Mouse (Mus musculus) neural tube, embryonic 12.5 days (tissue): ENCODE data around the gene Irf2. TPM values are rescaled to one million over a fixed set of nuclear protein-coding genes. Genes with fewer than 3 reads are reported as not detected.
"Not testable (repeated sequence)": the region's sequence is repeated elsewhere in the genome, so short reads cannot be mapped to it uniquely, and the experiment has no call there.

ENCODE experiments used
- ATAC-seq: fragments of 200-750 bp; cut with Nextera tagmentation; 2 replicates; pipeline ENCODE4 v1.8.0; 2017; ENCODE audit warnings: low read depth, mild to moderate bottlenecking, moderate TSS enrichment, moderate library complexity; ENCODE audit not compliant: low FRiP score
- H3K27ac ChIP-seq: fragments of 300-500 bp; sonication (generic); 2 replicates; pipeline ENCODE4 v1.5.1; 2016
- H3K27me3 ChIP-seq: fragments of 300-500 bp; sonication (generic); replicated peaks from 2 replicates; pipeline ENCODE4 v1.6.1; 2016; ENCODE audit warnings: mild to moderate bottlenecking
- H3K36me3 ChIP-seq: fragments of 300-500 bp; sonication (generic); 2 replicates; pipeline ENCODE4 v1.6.1; 2016; ENCODE audit warnings: mild to moderate bottlenecking
- H3K4me1 ChIP-seq: fragments of 300-500 bp; sonication (generic); 2 replicates; pipeline ENCODE4 v1.6.1; 2016
- H3K4me2 ChIP-seq: fragments of 300-500 bp; sonication (generic); replicated peaks from 2 replicates; pipeline ENCODE4 v1.6.1; 2016; ENCODE audit warnings: mild to moderate bottlenecking
- H3K4me3 ChIP-seq: fragments of 300-500 bp; sonication (generic); 2 replicates; pipeline ENCODE4 v1.5.1; 2016
- H3K9ac ChIP-seq: fragments of 300-500 bp; sonication (generic); 2 replicates; pipeline ENCODE4 v1.6.1; 2016; ENCODE audit warnings: mild to moderate bottlenecking
- H3K9me3 ChIP-seq: fragments of 300-500 bp; sonication (generic); 2 replicates; pipeline ENCODE4 v1.6.1; 2016; ENCODE audit warnings: mild to moderate bottlenecking
- WGBS: fragments of 180-500 bp; shearing (Covaris S2); methylation state at CpG from one replicate; pipeline ENCODE4 v1.1.7; 2016; 5-methylcytosine and 5-hydroxymethylcytosine counted together
- polyA plus RNA-seq: library from polyadenylated mRNA; unstranded; fragments of >200 nt; fragmentation: Nextera tagmentation; extraction: Ambion mirVana; gene quantifications from 2 replicates; pipeline ENCODE4 v1.2.1, GENCODE M21; 2016

Irf2 gene
- polyA plus RNA-seq, 1 experiment from 2014 or later: 11.7 TPM

- ATAC-seq: no peak
- no peak overlapping the region for H3K9ac ChIP-seq
- no peak overlapping the region for H3K27ac ChIP-seq
- no peak overlapping the region for H3K4me2 ChIP-seq
- no peaks in the 10 kb centered on the region for H3K9me3 ChIP-seq
- no peaks in the 10 kb centered on the region for H3K27me3 ChIP-seq
- no peaks in the 10 kb centered on the region for H3K4me1 ChIP-seq
- 94% methylated on average over 11 of the region's 11 CpGs for WGBS
- no peaks in the 10 kb centered on the region for H3K36me3 ChIP-seq
- no peak overlapping the region for H3K4me3 ChIP-seq
Measured at GRCm38 (mm10) chr8:46713178-46713577, 26.4 kb upstream of the Irf2 start.

GRCm38 (mm10) chr8:46713844-46714243 lies 25.7 kb upstream of the Irf2 start:
- no peaks in the 10 kb centered on the region for H3K9me3 ChIP-seq
- no peaks in the 10 kb centered on the region for H3K36me3 ChIP-seq
- H3K27me3 ChIP-seq: no peaks in the 10 kb centered on the region
- H3K4me1 ChIP-seq: no peaks in the 10 kb centered on the region
- no peak overlapping the region for H3K9ac ChIP-seq
- ATAC-seq: no peak
- H3K4me2 ChIP-seq: no peak overlapping the region
- no peak overlapping the region for H3K4me3 ChIP-seq
- H3K27ac ChIP-seq: no peak overlapping the region
- 68% methylated on average over 6 of the region's 6 CpGs for WGBS

DNA sequence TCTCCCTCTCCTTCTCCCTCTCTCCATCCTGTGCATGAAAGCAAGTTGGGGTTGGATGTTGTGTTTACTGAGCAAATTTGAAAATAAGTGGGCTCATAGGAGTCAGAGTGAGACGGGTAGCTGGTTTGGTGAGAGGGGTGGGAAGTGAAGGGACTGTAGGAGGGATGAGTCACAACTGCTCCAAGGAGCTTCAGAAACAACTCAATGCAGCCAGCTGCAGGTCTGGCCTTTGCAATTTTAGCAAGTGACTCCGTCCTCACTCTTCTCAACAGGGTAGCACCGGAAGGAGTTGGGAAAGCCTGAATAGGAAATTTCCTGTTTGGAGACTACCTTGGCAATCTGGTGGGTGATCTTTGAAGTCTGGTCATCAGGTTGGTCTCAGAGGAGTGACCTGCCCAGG lies 25.1 kb upstream of the Irf2 start:
- Histone ChIP-seq H3K36me3 (no peaks in the 10 kb centered on the region), H3K27me3 (no peaks in the 10 kb centered on the region), H3K4me1 (no peaks in the 10 kb centered on the region), H3K9me3 (no peaks in the 10 kb centered on the region), H3K9ac (no peak overlapping the region), H3K4me3 (no peak overlapping the region), H3K4me2 (no peak overlapping the region), H3K27ac (no peak overlapping the region)
- 79% methylated on average over 3 of the region's 3 CpGs for WGBS
- ATAC-seq: no peak

GRCm38 (mm10) chr8:46716477-46716876 lies 23.1 kb upstream of the Irf2 start:
- no peak overlapping the region for H3K9ac ChIP-seq
- no peaks in the 10 kb centered on the region for H3K27me3 ChIP-seq
- H3K27ac ChIP-seq: no peak overlapping the region
- no peaks in the 10 kb centered on the region for H3K4me1 ChIP-seq
- H3K4me2 ChIP-seq: no peak overlapping the region
- no peaks in the 10 kb centered on the region for H3K9me3 ChIP-seq
- ATAC-seq: no peak
- WGBS: 55% methylated on average over 11 of the region's 11 CpGs
- H3K4me3 ChIP-seq: no peak overlapping the region
- no peaks in the 10 kb centered on the region for H3K36me3 ChIP-seq

DNA sequence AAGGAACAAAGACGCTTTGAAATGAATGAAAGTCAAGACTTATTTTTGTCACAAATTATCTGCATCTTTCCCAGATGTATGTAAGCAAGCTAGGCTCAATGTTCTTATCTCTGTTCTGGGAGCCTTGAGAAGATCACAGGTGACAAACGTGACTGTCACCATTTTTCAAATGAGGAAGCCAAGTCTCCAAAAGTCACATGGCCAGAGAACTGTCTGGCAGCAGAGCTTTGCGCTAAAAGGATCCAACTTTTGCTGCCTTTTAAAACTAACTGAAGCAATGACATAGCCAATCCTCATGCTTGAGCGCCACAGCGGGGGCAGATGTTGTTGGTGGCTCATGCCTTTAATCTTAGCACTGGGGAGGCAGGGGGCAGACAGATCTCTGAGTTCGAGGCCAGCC lies 22.4 kb upstream of the Irf2 start:
- H3K4me1 ChIP-seq: no peaks in the 10 kb centered on the region
- no peak for ATAC-seq
- WGBS: 76% methylated on average over 6 of the region's 6 CpGs

DNA sequence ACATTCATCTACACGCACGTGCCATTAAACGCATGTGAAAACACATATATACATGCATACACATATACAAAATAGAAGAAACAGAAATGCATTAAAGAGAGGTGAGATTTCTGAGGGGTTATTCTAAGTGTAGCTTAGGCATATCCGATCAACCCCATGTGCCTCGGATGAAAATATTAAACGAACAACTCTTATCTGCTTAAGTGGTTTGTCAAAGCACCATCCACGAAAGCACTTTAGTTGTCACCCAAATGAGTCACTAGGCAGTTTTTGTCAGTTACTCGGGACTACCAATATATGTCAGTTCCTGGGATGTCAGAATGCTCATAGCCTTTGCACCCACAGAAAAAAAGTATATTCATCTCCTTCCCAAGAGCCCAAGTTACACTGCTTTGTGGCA lies 21.2 kb upstream of the Irf2 start:
- Histone ChIP-seq H3K4me1 (no peaks in the 10 kb centered on the region), H3K36me3 (no peaks in the 10 kb centered on the region), H3K4me2 (no peak overlapping the region), H3K9me3 (no peaks in the 10 kb centered on the region), H3K9ac (no peak overlapping the region), H3K27me3 (no peaks in the 10 kb centered on the region), H3K27ac (no peak overlapping the region), H3K4me3 (no peak overlapping the region)
- WGBS: 92% methylated on average over 8 of the region's 8 CpGs
- ATAC-seq: no peak

More for the DNA sequence above, 22.4 kb upstream of the Irf2 start:
- Histone ChIP-seq H3K9me3 (no peaks in the 10 kb centered on the region), H3K4me3 (no peak overlapping the region), H3K9ac (no peak overlapping the region), H3K27me3 (no peaks in the 10 kb centered on the region), H3K27ac (no peak overlapping the region), H3K4me2 (no peak overlapping the region), H3K36me3 (no peaks in the 10 kb centered on the region)

DNA sequence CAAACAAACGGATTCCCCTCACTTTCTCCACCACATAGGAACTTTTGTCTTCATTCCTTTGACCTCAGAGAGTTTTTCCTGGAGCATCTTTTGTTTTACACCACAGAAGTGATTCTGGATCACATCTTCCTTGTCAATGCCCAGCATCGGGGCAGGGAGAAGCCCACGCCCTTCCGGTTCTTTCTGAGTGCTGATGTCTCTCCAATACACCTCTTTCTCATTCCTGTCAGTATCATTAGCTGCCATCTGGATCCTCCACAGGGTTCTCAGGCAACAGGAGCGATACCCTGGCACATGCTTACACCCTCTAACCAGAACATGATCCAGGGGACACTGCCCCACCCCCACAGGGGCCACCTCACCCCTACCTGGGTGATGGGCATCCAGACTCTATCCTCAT lies 20.8 kb upstream of the Irf2 start:
- Histone ChIP-seq H3K27ac (no peak overlapping the region), H3K27me3 (no peaks in the 10 kb centered on the region), H3K4me3 (no peak overlapping the region), H3K4me1 (no peaks in the 10 kb centered on the region), H3K9ac (no peak overlapping the region), H3K36me3 (no peaks in the 10 kb centered on the region), H3K4me2 (no peak overlapping the region), H3K9me3 (no peaks in the 10 kb centered on the region)
- no peak for ATAC-seq
- WGBS: 90% methylated on average over 5 of the region's 5 CpGs

GRCm38 (mm10) chr8:46720656-46721055 lies 18.9 kb upstream of the Irf2 start:
- no peak overlapping the region for H3K9ac ChIP-seq
- no peak overlapping the region for H3K4me3 ChIP-seq
- H3K27ac ChIP-seq: no peak overlapping the region
- H3K4me2 ChIP-seq: no peak overlapping the region
- H3K36me3 ChIP-seq: no peaks in the 10 kb centered on the region
- H3K27me3 ChIP-seq: no peaks in the 10 kb centered on the region
- 40% methylated on average over 4 of the region's 4 CpGs for WGBS
- ATAC-seq: no peak
- H3K9me3 ChIP-seq: no peaks in the 10 kb centered on the region
- H3K4me1 ChIP-seq: no peaks in the 10 kb centered on the region

- no peak overlapping the region for H3K4me2 ChIP-seq
- H3K9me3 ChIP-seq: no peaks in the 10 kb centered on the region
- no peak for ATAC-seq
- no peaks in the 10 kb centered on the region for H3K4me1 ChIP-seq
- H3K4me3 ChIP-seq: no peak overlapping the region
- H3K27me3 ChIP-seq: no peaks in the 10 kb centered on the region
- WGBS: 92% methylated on average over 11 of the region's 11 CpGs
- H3K9ac ChIP-seq: no peak overlapping the region
- no peaks in the 10 kb centered on the region for H3K36me3 ChIP-seq
- H3K27ac ChIP-seq: no peak overlapping the region
Measured at GRCm38 (mm10) chr8:46721065-46721845, 18.3 kb upstream of the Irf2 start.

GRCm38 (mm10) chr8:46722536-46722935 lies 17.0 kb upstream of the Irf2 start:
- H3K4me3 ChIP-seq: no peak overlapping the region
- no peak overlapping the region for H3K9ac ChIP-seq
- no peak overlapping the region for H3K4me2 ChIP-seq
- H3K36me3 ChIP-seq: no peaks in the 10 kb centered on the region
- H3K9me3 ChIP-seq: no peaks in the 10 kb centered on the region
- ATAC-seq: no peak
- H3K4me1 ChIP-seq: no peaks in the 10 kb centered on the region
- 43% methylated on average over 2 of the region's 2 CpGs for WGBS
- no peak overlapping the region for H3K27ac ChIP-seq
- H3K27me3 ChIP-seq: no peaks in the 10 kb centered on the region

- WGBS: 97% methylated on average over 2 of the region's 2 CpGs
- Histone ChIP-seq H3K9ac (no peak overlapping the region), H3K27ac (no peak overlapping the region), H3K4me1 (no peaks in the 10 kb centered on the region), H3K9me3 (no peaks in the 10 kb centered on the region), H3K27me3 (no peaks in the 10 kb centered on the region), H3K4me2 (no peak overlapping the region), H3K4me3 (no peak overlapping the region), H3K36me3 (no peaks in the 10 kb centered on the region)
- no peak for ATAC-seq
Measured at GRCm38 (mm10) chr8:46726383-46726782, 13.1 kb upstream of the Irf2 start.

GRCm38 (mm10) chr8:46729671-46730070 lies 9.9 kb upstream of the Irf2 start:
- not testable (repeated sequence) for H3K4me1 ChIP-seq, H3K36me3 ChIP-seq, H3K27me3 ChIP-seq, H3K27ac ChIP-seq, H3K9me3 ChIP-seq, H3K4me2 ChIP-seq, H3K9ac ChIP-seq, ATAC-seq, H3K4me3 ChIP-seq
- 79% methylated on average over 1 of the region's 1 CpGs for WGBS

- ATAC-seq: no peak
- WGBS: 86% methylated on average over 7 of the region's 7 CpGs
Measured at GRCm38 (mm10) chr8:46732381-46732915, 7.1 kb upstream of the Irf2 start.

More at GRCm38 (mm10) chr8:46732381-46732915, 7.1 kb upstream of the Irf2 start:
- Histone ChIP-seq H3K36me3 (no peaks in the 10 kb centered on the region), H3K4me3 (no peak overlapping the region), H3K27me3 (no peaks in the 10 kb centered on the region), H3K9ac (no peak overlapping the region), H3K4me2 (no peak overlapping the region), H3K9me3 (peaks cover 8% of the 10 kb centered on the region; the same call in 1 of the 2 replicates), H3K4me1 (no peaks in the 10 kb centered on the region), H3K27ac (no peak overlapping the region)
